In the genomic region with DNA sequence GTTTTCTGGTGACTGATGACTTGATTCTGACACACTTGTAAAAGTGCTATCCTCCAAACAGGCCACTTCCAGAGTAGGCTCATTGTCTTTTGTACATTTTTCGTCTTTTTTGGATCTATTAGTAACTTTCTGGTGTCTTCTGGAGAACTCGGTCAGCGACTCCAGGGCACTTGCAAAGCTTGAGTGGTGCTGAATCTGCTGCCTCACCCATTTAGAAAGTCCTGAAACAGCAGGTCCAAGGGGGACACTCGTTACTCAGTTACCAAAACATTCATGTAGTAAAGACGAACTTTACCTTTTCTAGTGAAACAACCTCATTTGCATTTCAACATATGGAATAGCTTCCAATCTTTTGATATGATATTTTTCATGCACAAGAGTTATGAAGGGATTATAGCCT, we compare ENCODE assay signal across 28 mouse cellular contexts.
DNase-seq lines count a peak whose midpoint lies in the region; ATAC-seq lines count a peak whose summit lies in the region.
"Had no signal": no experiment of that assay in that cellular context is flagged by ENCODE, and none has a peak within 500 bp of the region (broad histone marks: within the 10 kb centered on the region; RNA-seq: fewer than 3 reads in every experiment).

No protein-coding gene starts in this region.

- 89% methylated on average over 5 of the region's 5 CpGs for WGBS in kidney, embryonic 14.5 days
- 85% methylated on average over 5 of the region's 5 CpGs for WGBS in kidney, embryonic 16.5 days

- H3K4me1 ChIP-seq in kidney, embryonic 14.5 days (ENCODE audit: control insufficient read depth, insufficient read depth, low read length): no peaks in the 10 kb centered on the region
- H3K4me1 ChIP-seq in kidney, embryonic 16.5 days (ENCODE audit: insufficient read depth, low read length): 0 out of 2 replicates have a peak, but pooled peaks cover 4% of the 10 kb centered on the region
- H3K4me1 ChIP-seq: embryonic facial prominence, embryonic 10.5 days; embryonic facial prominence, embryonic 13.5 days; forebrain, embryonic 12.5 days; forebrain, embryonic 15.5 days; heart, embryonic 13.5 days had no signal

- H3K9ac ChIP-seq in kidney, embryonic 14.5 days (ENCODE audit: low read depth, low read length): no peak overlapping the region
- H3K9ac ChIP-seq in kidney, embryonic 16.5 days (replicated peaks; ENCODE audit: low read length): no peak overlapping the region
- H3K9ac ChIP-seq: embryonic facial prominence, embryonic 13.5 days; forebrain, embryonic 12.5 days; forebrain, embryonic 15.5 days; heart, embryonic 13.5 days had no signal

- H3K9me3 ChIP-seq in kidney, embryonic 14.5 days (ENCODE audit: control insufficient read depth, low read length): no peaks in the 10 kb centered on the region
- H3K9me3 ChIP-seq in kidney, embryonic 16.5 days (ENCODE audit: low read length): no peaks in the 10 kb centered on the region
- H3K9me3 ChIP-seq: embryonic facial prominence, embryonic 10.5 days; embryonic facial prominence, embryonic 13.5 days; forebrain, embryonic 12.5 days; forebrain, embryonic 15.5 days; heart, embryonic 10.5 days; heart, embryonic 13.5 days had no signal

- no peaks in the 10 kb centered on the region; the same call in 1 of the 2 replicates for H3K36me3 ChIP-seq in kidney, embryonic 14.5 days (ENCODE audit: control insufficient read depth, insufficient read depth, low read length)
- H3K36me3 ChIP-seq in kidney, embryonic 16.5 days (ENCODE audit: insufficient read depth, low read length): 0 out of 2 replicates have a peak, but pooled peaks cover 3% of the 10 kb centered on the region
- H3K36me3 ChIP-seq: forebrain, embryonic 15.5 days had no signal

- no peak overlapping the region for H3K27ac ChIP-seq in kidney, embryonic 14.5 days (ENCODE audit: low read depth, low read length)
- no peak overlapping the region for H3K27ac ChIP-seq in kidney, embryonic 16.5 days (ENCODE audit: low read length)
- H3K27ac ChIP-seq: embryonic facial prominence, embryonic 10.5 days; embryonic facial prominence, embryonic 13.5 days; forebrain, embryonic 12.5 days; forebrain, embryonic 15.5 days; heart, adult 2 months; heart, embryonic 10.5 days; heart, embryonic 13.5 days had no signal

- H3K4me2 ChIP-seq in kidney, embryonic 14.5 days (replicated peaks; ENCODE audit: low read depth, low read length): no peak overlapping the region
- H3K4me2 ChIP-seq in kidney, embryonic 16.5 days (replicated peaks; ENCODE audit: low read depth, low read length): no peak overlapping the region
- H3K4me2 ChIP-seq: embryonic facial prominence, embryonic 13.5 days; forebrain, embryonic 12.5 days; forebrain, embryonic 15.5 days; heart, embryonic 13.5 days had no signal

- H3K4me3 ChIP-seq in kidney, embryonic 14.5 days (ENCODE audit: low read length): no peak overlapping the region
- H3K4me3 ChIP-seq in kidney, embryonic 16.5 days (ENCODE audit: low read length): no peak overlapping the region
- H3K4me3 ChIP-seq: embryonic facial prominence, embryonic 10.5 days; embryonic facial prominence, embryonic 13.5 days; erythroblast, embryonic 14.5 days; forebrain, embryonic 12.5 days; forebrain, embryonic 15.5 days; heart, adult 2 months; heart, embryonic 10.5 days; heart, embryonic 13.5 days had no signal

- peak; percentile 25 for DNase-seq in kidney, adult 11 months
- peak; percentile 20 to 33 for DNase-seq in kidney, adult 8-10 months
- DNase-seq in kidney, postnatal 14 days: peak; percentile 42
- peak; percentile 11 for DNase-seq in yolk sac, embryonic 10.5 days (ENCODE audit: low spot score)
- DNase-seq in urinary bladder, postnatal 10 days (ENCODE audit: low spot score): no peak
- DNase-seq: adrenal gland, adult 8-10 months; adrenal gland, postnatal 25 days; cerebellum, adult 11-12 months; cerebellum, adult 8-10 months; cerebellum, postnatal 10 days; cerebellum, postnatal 36 days; embryo, embryonic 11 days; gastrocnemius, postnatal 10 days; gastrocnemius, postnatal 36 days; heart, adult 2 months; heart, postnatal 14 days; heart, postnatal 4 days had no signal

- no peaks in the 10 kb centered on the region for H3K27me3 ChIP-seq in kidney, embryonic 14.5 days (ENCODE audit: control insufficient read depth, insufficient read depth, low read length)
- H3K27me3 ChIP-seq in kidney, embryonic 16.5 days (ENCODE audit: insufficient read depth, low read length): no peaks in the 10 kb centered on the region
- H3K27me3 ChIP-seq: embryonic facial prominence, embryonic 13.5 days; forebrain, embryonic 12.5 days; forebrain, embryonic 15.5 days; heart, embryonic 13.5 days had no signal

- ATAC-seq in kidney, embryonic 14.5 days (ENCODE audit: low FRiP score, low TSS enrichment): no peak
- ATAC-seq in kidney, embryonic 16.5 days (ENCODE audit: low FRiP score, low TSS enrichment): no peak
- no peak for ATAC-seq in frontal cortex, adult (ENCODE audit: low TSS enrichment)
- ATAC-seq: activated CD4-positive, CD25-positive, alpha-beta regulatory T cell, adult 4 months; forebrain, embryonic 15.5 days had no signal
